Mouse (Mus musculus): ENCODE results near the gene Mxd4. TPM values are rescaled to one million over a fixed set of nuclear protein-coding genes. Genes with fewer than 3 reads are reported as not detected.

Mxd4 gene
- 10 to 100 TPM; 75.4 to 87.4 TPM for total RNA-seq (2021)
- long read RNA-seq, experiment 1, transcript Mxd4-201 (6 exons, 3,872 nt): major isoform, 7 of 38 reads
- long read RNA-seq, experiment 1, partial matches to known transcripts: 0 of 38 reads
- long read RNA-seq, experiment 1, other reads (novel, unspliced or antisense): 31 of 38 reads
- long read RNA-seq, experiment 2, transcript Mxd4-201 (6 exons, 3,872 nt): major isoform, 11 of 31 reads
- long read RNA-seq, experiment 2, partial matches to known transcripts: 0 of 31 reads
- long read RNA-seq, experiment 2, other reads (novel, unspliced or antisense): 20 of 31 reads

DNA sequence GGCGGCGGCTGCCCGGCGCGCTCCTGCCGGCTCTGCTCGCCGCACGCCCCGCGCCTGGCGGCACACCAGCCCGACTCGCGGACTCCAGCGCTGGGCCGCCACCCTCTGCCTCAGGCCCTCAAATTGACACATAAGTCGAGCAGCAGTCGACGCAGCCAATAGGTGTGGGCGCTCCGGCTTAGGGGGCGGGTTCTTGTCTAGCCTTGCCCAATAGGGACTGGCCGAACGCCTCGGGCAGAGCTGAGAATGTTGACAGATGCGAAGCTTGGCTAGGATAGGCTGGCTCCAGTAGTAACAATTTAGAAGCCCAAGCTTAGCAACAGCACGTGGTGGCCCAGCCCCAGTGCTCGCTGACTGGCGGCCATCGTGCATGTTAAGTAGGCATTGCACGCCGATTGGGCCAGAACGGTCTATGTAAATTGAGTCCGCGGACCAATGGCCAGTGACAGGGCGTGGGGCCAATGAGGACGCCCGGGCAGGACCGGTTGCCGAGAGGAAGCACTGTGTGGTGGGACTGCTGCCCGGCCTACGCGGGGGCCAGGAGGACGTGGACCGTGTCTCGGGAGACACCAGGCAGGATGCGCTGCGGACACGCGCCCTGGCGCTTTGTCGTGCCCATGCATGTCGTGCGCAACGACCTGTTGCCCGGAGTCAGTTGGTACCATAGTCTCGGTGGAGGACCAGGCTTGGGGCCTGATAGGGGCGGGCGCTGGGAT, at the start of gene Mxd4:
Gene Mxd4, minus strand, starts transcription at position 120 of the 716 bp plus-strand sequence.
- intact Hi-C loops (cut with DNase I): loop anchor here (10.0 kb wide), 1 partner anchor 93 kb away; no protein-coding TSS in a partner anchor
- DNase-seq (ENCODE audit: low spot score in 2 of 2): peak; percentile 99 to 100

- intact Hi-C loops (cut with DNase I): no loop called here
- DNase-seq (ENCODE audit: low spot score in 2 of 2): no peak
Measured at GRCm38 (mm10) chr5:34235898-34236420, 48.4 kb upstream of the Mxd4 start.

- no peak for DNase-seq (ENCODE audit: low spot score in 2 of 2)
- intact Hi-C loops (cut with DNase I): no loop called here
Measured at GRCm38 (mm10) chr5:34235056-34235455, 47.5 kb upstream of the Mxd4 start.

DNA sequence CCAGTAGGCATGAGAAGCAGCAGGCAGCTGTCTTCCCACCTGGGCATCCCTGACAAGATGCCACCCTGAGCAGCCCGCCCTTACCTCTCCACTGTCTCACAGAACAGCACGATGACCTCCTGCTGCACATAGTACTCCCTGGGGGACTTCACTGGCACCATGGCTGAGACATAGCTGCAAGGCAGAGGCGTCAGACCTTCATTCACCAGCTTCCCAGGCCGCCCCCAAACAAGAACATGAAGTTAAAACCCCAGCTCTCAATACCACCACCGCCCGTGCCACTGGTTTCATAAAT, 45.6 kb upstream of the Mxd4 start:
- DNase-seq (ENCODE audit: low spot score in 2 of 2): no peak
- intact Hi-C loops (cut with DNase I): no loop called here

DNA sequence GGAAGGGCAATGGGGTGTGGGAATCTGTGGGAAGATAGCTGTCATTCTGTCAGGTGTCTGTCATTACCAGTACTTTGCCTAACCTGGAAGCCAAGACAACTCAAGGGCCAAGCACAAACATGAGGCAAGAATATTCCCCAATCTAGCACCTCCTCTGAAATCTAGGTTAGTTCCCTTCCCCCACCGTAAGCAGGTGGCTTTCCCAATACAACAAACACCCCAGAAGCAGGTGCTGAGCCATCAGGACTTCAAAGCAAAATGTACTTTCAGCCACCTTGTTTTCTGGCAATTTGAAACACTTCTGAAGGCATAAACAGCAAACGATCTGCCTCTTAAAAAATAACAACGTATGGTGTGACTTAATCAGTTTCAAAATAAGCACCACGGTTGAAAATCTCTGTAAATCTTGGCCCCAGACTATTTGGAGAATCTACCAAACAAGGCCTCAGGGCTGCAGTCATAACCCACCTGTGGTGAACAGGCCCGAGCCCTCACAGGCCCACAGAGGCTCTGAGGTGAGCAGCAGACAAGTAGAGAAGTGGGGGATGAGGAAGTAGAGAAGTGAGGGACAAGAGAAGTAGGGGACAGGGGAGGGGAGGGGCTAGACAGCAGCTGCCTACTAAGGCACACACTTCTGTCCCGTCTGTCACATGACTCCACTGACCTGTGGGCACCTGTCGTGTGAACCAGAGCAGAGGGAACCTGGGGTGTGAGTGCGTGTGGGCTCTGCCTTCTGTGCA, 45.1 kb upstream of the Mxd4 start:
- no peak for DNase-seq (ENCODE audit: low spot score in 2 of 2)
- intact Hi-C loops (cut with DNase I): no loop called here

DNA sequence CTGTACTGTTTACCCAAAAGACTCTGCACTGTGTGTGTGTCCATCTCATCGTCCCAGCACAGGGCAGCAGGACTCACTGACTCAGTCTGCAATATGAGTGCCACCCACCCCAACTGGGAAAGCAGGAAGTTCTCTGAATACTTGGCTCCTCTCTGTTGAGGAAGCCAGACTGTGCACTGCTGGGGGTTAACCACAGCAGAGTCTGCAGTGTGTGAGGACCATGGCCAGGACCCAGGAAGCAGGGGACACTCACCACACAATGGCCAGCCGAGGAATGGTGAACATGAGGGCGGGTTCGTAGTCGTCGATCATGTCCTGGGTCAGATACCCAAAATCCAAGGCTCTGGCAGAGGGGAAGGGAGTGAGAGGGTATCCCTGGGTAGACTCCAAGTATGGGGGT, 44.4 kb upstream of the Mxd4 start:
- intact Hi-C loops (cut with DNase I): no loop called here
- no peak for DNase-seq (ENCODE audit: low spot score in 2 of 2)

DNA sequence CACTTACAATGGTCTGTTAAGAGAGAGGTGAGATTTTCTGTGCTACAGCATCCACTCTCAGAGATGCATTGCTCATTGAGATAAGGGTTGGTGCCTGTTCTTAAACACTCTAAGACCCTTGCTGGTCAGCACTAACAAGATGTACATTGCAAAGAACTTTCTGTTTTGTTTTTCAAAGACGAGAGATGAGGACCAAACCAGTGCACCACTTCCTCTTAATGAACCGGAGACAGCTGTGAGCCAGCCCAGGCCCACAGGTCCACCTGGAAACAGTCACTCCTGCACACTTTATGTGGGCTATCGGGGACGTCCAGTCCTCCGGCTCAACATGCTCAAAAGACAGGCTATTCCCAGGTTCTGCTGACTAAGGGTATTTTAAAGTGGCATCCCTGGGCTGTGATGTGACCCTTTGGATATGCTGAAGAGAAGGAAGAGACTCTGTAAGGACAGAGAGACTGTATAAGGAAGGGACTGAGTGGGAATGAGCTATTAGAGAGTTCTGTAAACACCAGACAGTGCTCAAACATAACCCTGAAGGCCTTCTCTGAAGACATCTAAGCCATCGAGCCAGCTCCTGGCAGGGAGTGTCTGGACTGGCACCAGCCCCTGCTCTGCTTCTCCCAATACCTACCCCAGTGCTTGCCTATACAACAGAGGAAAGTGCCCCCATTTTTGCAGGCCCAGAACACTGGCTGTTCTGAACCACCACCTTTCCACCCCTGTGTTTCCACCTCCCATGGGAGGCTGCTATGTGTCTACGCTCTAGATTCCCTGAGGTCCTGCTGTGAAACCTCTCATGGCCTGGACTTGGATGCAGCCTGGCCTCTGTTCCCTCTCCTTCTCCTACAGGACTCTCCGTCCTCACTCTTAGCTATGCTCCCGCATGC, 43.3 kb upstream of the Mxd4 start:
- intact Hi-C loops (cut with DNase I): no loop called here
- DNase-seq (ENCODE audit: low spot score in 2 of 2): no peak

DNA sequence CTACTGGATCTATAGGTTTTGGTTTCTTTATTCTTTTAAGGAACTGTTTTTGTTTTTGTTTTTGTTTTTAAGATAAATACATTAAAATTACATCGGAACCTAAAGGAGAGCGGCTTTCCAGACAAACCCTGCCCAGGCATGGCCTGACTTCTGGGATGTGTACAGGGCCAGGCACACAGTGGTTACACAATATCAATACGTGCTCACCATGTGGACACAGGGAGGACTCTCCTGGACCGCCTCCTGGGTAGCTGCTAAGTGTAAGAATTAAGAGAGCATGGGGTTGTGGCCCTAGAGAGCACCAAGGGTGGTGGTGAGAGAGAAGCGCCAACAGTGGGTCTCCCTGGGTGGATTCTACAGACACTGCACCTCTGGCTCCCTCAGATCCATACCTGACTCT, 42.0 kb upstream of the Mxd4 start:
- intact Hi-C loops (cut with DNase I): no loop called here
- DNase-seq (ENCODE audit: low spot score in 2 of 2): no peak

DNA sequence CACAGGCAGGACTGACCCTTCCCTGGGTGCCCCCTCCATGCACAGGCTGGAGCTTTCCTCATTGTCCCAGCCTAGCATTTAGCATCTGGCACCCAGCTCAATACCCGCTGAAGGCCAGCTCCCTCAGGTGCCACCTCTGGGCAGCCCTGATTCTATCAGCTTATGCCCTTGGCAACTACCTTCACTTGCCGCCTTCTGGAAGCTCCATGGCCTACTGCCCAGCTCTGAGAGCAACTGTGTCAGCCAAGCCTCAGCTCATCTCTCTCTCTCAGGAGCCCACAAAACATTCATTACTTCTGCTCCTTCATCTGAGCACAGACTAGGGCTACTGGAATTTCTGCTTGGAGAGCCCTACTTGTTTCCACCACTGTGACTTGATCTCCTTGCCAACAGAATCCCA, 38.0 kb upstream of the Mxd4 start:
- no peak for DNase-seq (ENCODE audit: low spot score in 2 of 2)
- intact Hi-C loops (cut with DNase I): no loop called here

DNA sequence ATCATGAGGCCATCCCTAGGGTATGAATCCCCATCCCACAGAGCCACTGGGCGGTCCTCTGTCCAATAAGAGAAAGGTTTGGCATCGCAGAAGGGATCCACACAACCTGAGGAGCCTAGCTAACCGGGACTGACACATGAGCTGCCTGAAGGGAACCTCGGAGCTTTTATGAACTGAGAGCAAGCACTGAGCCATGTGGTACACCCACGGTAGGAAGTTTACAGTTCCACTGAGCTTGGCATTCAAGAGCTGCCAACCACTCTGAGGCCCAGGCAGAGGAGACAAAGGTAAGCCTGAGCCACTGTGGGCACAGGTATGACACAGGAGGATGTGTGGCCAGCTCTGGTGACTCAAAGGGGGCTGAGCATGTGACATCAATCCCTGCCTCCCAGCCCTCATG, 37.0 kb upstream of the Mxd4 start:
- DNase-seq (ENCODE audit: low spot score in 2 of 2): no peak
- intact Hi-C loops (cut with DNase I): no loop called here

DNA sequence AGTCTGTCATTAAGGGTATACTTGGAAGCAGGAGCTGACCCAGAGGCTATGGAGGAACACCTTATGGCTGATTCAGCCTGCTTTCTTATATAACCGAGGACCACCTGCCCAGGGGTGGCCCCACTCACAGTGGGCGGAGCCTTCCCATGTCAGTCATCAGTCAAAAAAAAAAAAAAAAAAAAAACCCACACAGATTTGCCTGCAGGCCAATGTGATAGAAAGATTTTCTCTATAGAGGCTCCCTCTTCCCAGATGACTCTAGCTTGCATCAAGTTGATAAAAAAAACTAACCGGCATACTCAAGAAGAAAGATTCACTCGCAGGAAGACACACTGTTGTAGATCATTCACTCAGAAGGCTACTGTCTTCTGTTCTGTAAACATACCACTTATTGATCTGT, 32.5 kb upstream of the Mxd4 start:
- DNase-seq (ENCODE audit: low spot score in 2 of 2): no peak
- intact Hi-C loops (cut with DNase I): no loop called here

- intact Hi-C loops (cut with DNase I): no loop called here
- DNase-seq (ENCODE audit: low spot score in 2 of 2): no peak
Measured at GRCm38 (mm10) chr5:34218672-34219071, 31.2 kb upstream of the Mxd4 start.

DNA sequence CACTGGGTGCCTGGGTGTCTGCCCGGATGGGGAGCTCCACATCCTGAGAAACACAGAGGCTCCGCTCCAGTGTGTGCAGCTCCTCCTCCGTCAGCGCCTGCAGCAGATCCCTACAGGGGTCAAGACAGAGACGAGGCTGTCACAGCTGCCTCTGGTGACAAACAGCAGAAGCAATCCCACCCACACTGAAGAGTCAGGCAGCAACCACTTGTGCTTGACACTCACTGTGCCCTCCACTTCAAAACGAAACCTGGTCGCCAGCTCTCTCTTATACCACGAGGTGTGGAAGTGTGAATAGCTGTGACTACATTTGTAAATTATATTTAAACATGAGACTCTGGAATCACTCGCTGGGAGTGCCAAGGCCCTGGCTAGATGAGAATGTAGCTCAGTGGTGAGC, 30.2 kb upstream of the Mxd4 start:
- DNase-seq (ENCODE audit: low spot score in 2 of 2): no peak
- intact Hi-C loops (cut with DNase I): no loop called here

DNA sequence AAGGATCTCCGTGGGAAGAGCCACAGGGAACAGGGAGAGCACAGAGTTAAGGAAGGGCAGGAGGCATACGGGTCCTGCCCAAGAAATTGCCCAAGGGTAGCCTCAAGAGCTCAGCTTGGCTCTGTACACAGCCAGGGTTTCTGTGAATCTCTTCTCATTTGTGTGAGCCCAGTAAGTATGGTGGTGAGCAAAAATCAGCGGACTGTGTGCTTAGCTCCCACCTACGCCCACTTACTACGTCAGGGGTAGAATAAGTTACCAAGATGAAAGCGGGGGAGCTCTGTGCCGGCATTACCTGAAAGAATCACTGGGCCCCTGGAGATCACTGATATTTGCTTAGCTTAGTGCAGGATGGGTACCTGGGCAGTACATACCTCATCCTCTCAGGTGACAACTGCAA, 28.5 kb upstream of the Mxd4 start:
- intact Hi-C loops (cut with DNase I): no loop called here

GRCm38 (mm10) chr5:34213659-34214058, 26.1 kb upstream of the Mxd4 start:
- no peak for DNase-seq (ENCODE audit: low spot score in 2 of 2)
- intact Hi-C loops (cut with DNase I): loop anchor here (5.0 kb wide), 1 partner anchor 74 kb away; the partner anchor contains the start of genes Cfap99 and Zfyve28

More for the DNA sequence above, 28.5 kb upstream of the Mxd4 start:
- no peak for DNase-seq (ENCODE audit: low spot score in 2 of 2)

- intact Hi-C loops (cut with DNase I): loop anchor here (5.0 kb wide), 1 partner anchor 77 kb away; the partner anchor contains the start of genes Cfap99 and Zfyve28
- peak; percentile 77 to 81 for DNase-seq (ENCODE audit: low spot score in 2 of 2)
Measured at GRCm38 (mm10) chr5:34210279-34210678, 22.8 kb upstream of the Mxd4 start.

DNA sequence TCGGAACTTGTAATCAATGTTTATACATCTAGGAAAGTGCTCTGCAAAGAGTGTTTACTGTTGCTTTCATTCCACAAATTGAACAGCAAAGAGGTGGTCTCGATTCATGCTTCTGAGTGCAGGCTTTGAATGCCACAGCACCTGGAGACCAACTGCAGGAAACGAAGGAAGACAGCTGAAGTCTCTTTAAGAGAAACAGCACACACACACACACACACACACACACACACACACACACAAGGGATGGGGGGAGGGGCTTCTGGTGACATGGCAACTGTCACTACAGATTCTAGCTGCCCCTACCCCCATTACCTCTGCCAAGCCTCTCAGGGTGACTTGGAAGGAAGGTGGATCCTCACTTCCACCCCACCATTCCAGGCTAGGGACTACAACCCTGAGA, 20.0 kb upstream of the Mxd4 start:
- intact Hi-C loops (cut with DNase I): loop anchor here (5.0 kb wide), 1 partner anchor 130 kb away; the partner anchor contains the start of gene Rnf4
- DNase-seq (ENCODE audit: low spot score in 2 of 2): no peak

GRCm38 (mm10) chr5:34205788-34206187, 18.3 kb upstream of the Mxd4 start:
- intact Hi-C loops (cut with DNase I): loop anchor here (5.0 kb wide), 1 partner anchor 132 kb away; the partner anchor contains the start of gene Rnf4
- no peak for DNase-seq (ENCODE audit: low spot score in 2 of 2)

DNA sequence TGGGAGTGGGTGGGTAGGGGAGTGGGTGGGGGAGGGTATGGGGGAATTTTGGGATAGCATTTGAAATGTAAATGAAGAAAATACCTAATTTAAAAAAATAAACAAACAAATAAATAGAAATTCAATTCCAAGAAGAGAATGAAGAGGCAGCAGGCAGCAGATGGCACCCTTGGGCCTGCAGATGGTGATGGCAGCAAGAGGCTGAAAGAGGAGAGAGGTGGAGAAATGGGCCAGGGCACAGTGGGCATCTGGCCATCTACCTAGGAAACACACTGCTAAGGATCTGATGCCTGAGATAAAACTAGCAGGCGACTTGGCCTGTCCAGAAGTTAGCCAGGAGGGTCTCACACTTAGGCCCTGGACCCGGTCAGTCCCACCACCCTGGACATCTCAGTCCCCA, 17.4 kb upstream of the Mxd4 start:
- DNase-seq (ENCODE audit: low spot score in 2 of 2): no peak
- intact Hi-C loops (cut with DNase I): loop anchor here (5.0 kb wide), 1 partner anchor 132 kb away; the partner anchor contains the start of gene Rnf4

Measured in left cerebral cortex, postnatal 14 days (tissue).